Mouse (Mus musculus) cerebral cortex, adult 2 months (tissue): Measurements from ENCODE around the gene Gpr85.

Experiments
- WGBS: fragments of 180-500 bp; shearing (Covaris S2); methylation state at CpG from one replicate; pipeline ENCODE4 v1.1.7; 2018; 5-methylcytosine and 5-hydroxymethylcytosine counted together

Gene Gpr85

DNA sequence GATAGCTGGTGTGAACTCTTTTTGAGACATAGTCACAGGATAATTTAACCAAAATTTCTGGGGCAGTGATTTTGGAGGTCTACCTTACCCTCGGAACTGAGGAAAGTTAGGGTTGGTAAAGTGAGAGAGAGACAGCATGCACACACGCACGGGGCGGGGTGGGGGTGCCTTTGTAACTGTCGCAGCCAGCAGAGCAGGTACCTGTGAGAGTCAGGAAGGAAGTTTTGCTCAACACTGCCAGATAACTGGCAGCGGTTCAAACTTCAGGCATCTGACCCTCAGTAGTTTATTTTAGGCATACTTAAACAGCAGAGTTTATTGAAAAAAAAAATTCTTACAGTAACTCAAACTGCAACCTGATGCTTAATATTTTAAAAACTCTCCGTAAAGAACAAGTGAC is 39.7 kb downstream of the Gpr85 start:
- WGBS, result 70% methylated on average over 7 of the region's 7 CpGs
